12 mouse cellular contexts compared by ENCODE assay signal in the genomic region with DNA sequence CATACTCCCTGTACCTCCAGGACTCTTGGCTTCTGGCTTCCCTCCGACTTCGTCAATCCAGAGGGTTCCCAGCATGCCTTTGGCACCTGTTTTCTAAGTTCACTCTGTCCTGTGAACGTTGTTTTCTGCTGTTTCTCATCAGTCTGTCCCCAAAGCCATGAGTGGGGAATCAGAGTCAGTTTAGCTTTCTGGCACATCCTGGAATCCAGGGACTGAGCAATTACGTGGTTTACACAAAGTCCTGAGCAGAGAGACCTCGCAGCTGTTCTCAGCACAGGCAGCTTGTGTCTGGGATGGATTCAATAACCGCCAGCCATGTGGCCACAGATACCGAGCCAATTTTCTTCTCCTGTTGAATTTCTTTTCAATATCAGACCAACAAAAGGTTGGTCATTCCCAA.
"Had no signal": no experiment of that assay in that cellular context is flagged by ENCODE, and none has a peak within 500 bp of the region (broad histone marks: within the 10 kb centered on the region; RNA-seq: fewer than 3 reads in every experiment).

No protein-coding gene starts in this region.

- H3K4me2 ChIP-seq: kidney, embryonic 15.5 days; liver, embryonic 11.5 days; liver, embryonic 15.5 days; midbrain, embryonic 13.5 days had no signal

- H3K4me1 ChIP-seq: limb, embryonic 10.5 days; liver, embryonic 15.5 days; midbrain, embryonic 13.5 days had no signal

- H3K4me3 ChIP-seq: kidney, embryonic 15.5 days; left cerebral cortex, adult 2 months; limb, embryonic 10.5 days; liver, embryonic 15.5 days; midbrain, embryonic 13.5 days had no signal

- DNase-seq: kidney, adult 2 months; kidney, postnatal 14 days; right cerebral cortex, postnatal 25 days; spleen, adult 18-20 months; thymus, adult 18-20 months; thymus, postnatal 14 days had no signal

- H3K9ac ChIP-seq: kidney, embryonic 15.5 days; liver, embryonic 15.5 days; midbrain, embryonic 13.5 days had no signal

- H3K27me3 ChIP-seq: liver, embryonic 15.5 days; midbrain, embryonic 13.5 days had no signal

- H3K27ac ChIP-seq: kidney, embryonic 15.5 days; left cerebral cortex, adult 2 months; limb, embryonic 10.5 days; liver, embryonic 15.5 days; midbrain, embryonic 13.5 days had no signal

- H3K36me3 ChIP-seq: kidney, embryonic 15.5 days; limb, embryonic 10.5 days; liver, embryonic 15.5 days; midbrain, embryonic 13.5 days had no signal

- ATAC-seq: midbrain, embryonic 13.5 days had no signal

- H3K9me3 ChIP-seq: kidney, embryonic 15.5 days; liver, embryonic 15.5 days had no signal
